Mouse (Mus musculus) left cerebral cortex, postnatal 14 days (tissue): ENCODE measurements around the gene Syncrip. TPM values are rescaled to one million over a fixed set of nuclear protein-coding genes. Genes with fewer than 3 reads are reported as not detected.
A peak's percentile ranks its signal among the peaks of the same experiment; 100 is the strongest.

Source experiments
- DNase-seq, 2 experiments: peaks; one replicate each; pipeline ENCODE4 v3.0.0; 2021 to 2022; ENCODE audit warnings: low spot score in 2 of 2, mixed read lengths in 1 of 2
- intact Hi-C: fragments of 180-260 bp; cut with DNase I; formaldehyde crosslinking; loops from one replicate; pipeline ENCODE4 v1.15.1; 2025
- long read RNA-seq, 2 experiments: library from polyadenylated mRNA; stranded (forward); transcript quantifications; one replicate each; pipeline ENCODE4 v2.0.0; 2021
- total RNA-seq, 2 experiments: library from RNA; stranded (reverse); gene quantifications; 2 replicates each; pipeline ENCODE4 v1.2.3; 2021

The Syncrip gene
- total RNA-seq = 10 to 100 TPM; 69.9 to 72.5 TPM
- long read RNA-seq, experiment 1, full-length matches to known transcripts = 39 of 54 reads
- long read RNA-seq, experiment 1, partial matches to known transcripts = 7 of 54 reads
- long read RNA-seq, experiment 1, other reads (novel, unspliced or antisense) = 8 of 54 reads
- long read RNA-seq, experiment 2, full-length matches to known transcripts = 20 of 36 reads
- long read RNA-seq, experiment 2, partial matches to known transcripts = 13 of 36 reads
- long read RNA-seq, experiment 2, other reads (novel, unspliced or antisense) = 3 of 36 reads

DNA sequence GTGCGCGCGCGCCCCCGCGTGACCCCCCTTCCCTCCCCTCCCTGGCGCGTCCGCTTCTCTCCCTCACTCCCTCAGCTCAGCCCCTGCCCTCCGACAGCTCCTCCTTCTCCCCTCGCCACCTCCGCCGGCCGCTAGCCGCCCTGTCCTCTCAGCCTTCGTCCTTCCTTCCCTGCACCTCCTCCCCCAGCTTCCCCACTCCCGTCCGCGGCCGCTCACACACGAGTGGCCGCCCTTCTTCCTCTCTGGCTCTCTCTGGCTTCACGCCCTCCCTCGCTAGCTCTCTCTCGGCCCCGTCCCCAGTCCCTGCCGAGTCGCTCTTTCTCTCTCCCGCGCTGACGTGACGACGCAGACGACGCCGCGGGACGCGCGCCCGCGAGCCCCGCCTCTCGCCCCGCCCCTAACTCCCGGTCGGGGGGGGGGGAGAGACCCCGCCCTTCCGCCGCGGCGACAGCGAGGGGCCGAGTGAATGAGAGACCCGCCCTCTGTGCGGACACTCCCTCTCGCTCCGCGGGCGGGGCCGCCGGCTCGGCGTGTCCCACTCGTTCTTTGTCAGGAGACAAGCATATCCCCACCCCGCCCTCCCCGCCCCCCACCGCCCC is at the start of gene Syncrip:
Syncrip (minus strand) TSS at position 345 of the 599 bp plus-strand sequence.
- intact Hi-C loops = loop anchor here (2.0 to 5.0 kb wide), 2 partner anchors 40 to 45 kb away; partner anchors contain the start of gene Snx14
- peak; percentile 86 to 89 for DNase-seq

DNA sequence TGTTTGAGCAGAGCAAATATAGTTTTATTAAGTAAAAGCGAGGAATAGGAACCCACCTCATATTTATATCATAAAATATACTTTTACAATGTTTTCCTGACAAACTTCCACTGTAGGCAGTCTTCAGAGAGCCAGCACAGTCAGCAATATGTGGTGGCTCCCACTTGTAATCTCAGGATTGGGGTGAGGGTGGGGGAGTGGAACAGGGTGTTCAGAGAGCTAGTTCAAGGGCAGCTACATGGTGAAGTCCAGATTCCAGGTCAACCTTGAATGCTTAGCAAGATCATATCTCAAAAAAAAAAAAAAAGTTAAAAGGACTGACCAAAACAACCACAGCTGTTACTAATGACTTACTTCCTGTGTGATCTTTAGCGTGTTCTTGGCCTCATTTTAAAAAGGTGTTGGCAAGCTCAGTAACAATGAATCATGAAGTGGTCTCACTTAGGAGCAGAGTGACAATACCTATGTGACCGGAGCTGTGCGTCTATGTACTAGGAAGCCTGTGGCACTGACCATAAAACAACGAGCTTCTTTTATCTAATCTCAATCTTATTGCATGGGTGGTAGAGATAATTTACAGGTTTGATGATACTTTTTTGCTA is 47.7 kb upstream of the Syncrip start:
- intact Hi-C loops = no loop called here
- DNase-seq = no peak

DNA sequence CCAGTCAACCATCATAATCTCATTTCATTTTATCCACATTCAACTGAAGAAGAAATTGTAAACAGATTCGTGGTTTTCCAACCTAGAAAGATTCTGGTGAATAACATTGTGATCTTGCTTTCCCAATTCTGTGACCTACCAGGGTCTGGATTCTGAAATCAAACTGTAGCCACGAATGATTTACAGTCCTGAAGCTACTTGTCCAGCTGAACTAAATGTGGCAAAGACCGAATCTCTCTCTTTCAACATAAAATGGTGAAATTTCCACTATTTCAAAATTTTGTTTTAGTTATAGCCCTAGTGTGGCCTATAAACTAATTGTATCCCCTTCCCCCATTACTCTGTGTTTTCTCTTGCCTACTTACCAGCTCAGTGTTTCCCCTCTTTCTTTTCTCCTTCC is 47.2 kb upstream of the Syncrip start:
- DNase-seq = no peak
- intact Hi-C loops = no loop called here

DNA sequence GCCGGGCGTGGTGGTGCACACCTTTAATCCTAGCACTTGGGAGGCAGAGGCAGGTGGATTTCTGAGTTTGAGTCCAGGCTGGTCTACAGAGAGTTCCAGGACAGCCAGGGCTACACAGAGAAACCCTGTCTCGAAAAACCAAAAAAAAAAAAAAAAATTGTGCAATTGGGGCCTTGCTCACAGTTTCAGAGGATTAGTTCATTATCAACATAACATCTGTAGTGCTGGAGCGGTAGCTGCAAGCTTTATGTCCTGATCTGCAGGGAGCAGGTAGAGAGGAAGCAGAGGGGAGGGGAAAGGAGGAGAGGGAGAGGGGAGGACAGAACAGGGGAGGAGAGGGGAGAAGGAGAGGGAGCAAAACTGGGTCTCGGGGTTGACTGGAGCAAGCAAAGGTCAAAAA is 46.4 kb upstream of the Syncrip start:
- DNase-seq = no peak
- intact Hi-C loops = no loop called here

DNA sequence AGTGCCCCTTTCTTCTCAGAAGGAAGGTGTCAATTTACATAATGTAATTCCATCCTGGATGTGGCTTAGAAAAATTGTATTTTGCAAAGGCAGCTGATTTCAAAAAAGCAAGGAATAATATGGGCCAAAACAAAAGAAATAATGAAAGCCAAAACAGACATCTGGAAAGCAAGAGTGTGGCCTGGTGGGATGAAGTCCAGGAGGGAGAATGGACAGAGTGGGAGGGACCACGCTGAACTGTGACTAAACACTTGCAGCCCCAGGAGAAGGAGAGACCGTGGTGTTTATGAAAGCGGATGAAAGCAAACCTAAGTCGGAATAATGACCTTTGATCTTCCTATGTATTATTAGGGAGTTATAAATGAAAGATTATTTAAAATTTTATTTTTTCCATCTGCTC is 45.6 kb upstream of the Syncrip start:
- intact Hi-C loops = no loop called here
- no peak for DNase-seq

DNA sequence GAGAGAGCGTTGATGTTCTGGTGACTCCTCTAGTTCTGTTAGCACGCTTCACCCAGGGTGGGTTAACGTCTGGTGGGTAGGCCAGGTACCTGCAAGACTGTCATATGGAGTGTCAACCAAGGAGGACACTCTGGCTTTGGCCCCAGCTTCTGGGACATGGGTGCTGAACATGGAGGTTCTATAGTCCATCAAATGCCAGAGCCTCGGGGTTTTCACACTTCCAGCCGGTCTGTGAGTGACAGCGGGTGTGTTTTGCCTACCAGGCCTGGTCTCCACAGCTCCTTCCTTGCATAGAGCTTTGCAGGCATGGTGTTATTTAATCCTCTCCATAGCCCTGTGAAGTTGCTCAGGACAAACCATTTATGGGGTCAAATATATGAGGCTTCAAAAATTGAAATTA is 43.0 kb upstream of the Syncrip start:
- DNase-seq = no peak
- intact Hi-C loops = no loop called here

DNA sequence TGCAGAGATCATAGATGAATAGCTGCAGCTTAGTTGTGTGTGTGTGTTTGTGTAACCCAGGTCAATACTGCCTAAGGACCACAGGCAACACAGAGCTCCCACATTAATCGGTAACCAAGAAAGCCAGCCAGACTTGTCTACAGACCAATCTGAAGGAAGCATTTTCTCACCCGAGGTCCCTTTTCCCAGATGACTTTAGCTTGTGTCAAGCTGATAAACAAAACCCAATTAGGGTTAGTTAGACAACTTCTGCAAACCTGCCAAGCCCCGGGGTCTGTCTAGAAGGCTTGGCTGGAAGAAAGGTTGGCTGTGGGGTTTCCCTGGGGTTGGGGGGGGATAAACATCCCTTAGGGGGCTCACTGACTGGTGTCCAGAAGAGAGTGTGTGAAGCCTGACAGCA is 42.4 kb upstream of the Syncrip start:
- no peak for DNase-seq
- intact Hi-C loops = no loop called here

DNA sequence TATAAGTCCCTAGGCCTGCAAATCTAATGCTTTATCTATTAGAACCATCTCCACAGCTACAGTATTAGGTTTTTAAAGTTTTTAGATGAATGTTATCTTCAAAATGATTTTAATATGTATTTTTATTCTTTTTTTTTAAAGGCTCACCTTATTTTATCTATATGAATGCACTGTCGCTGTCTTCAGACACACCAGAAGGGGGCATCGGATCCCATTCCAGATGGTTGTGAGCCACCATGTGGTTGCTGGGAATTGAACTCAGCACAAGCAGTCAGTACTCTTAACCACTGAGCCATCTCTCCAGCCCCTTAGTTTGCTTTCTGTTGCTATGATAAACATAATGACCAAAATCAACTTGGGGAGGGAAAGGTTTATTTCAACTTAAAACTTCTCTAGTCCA is 42.0 kb upstream of the Syncrip start:
- no peak for DNase-seq
- intact Hi-C loops = no loop called here

DNA sequence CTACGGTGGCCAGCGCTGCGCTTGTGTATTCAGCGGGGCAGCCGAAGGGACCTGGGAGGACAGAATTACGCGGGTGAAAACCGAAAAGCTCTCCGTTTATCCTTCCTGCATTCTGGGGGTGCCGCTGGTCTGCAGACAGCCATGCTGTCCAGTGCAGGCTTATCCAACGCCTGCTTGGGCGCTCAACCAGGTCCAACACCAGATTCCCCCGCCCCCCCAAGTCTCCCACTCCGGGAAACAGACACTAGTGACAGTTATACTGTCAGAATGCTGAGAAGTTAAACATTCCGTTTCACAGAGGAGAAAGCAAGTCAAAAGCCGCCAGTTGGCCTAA is 40.9 kb upstream of the Syncrip start:
- no peak for DNase-seq
- intact Hi-C loops = loop anchor here (2.0 kb wide), 2 partner anchors 41 to 85 kb away; partner anchors contain the start of genes Snx14 and Syncrip

DNA sequence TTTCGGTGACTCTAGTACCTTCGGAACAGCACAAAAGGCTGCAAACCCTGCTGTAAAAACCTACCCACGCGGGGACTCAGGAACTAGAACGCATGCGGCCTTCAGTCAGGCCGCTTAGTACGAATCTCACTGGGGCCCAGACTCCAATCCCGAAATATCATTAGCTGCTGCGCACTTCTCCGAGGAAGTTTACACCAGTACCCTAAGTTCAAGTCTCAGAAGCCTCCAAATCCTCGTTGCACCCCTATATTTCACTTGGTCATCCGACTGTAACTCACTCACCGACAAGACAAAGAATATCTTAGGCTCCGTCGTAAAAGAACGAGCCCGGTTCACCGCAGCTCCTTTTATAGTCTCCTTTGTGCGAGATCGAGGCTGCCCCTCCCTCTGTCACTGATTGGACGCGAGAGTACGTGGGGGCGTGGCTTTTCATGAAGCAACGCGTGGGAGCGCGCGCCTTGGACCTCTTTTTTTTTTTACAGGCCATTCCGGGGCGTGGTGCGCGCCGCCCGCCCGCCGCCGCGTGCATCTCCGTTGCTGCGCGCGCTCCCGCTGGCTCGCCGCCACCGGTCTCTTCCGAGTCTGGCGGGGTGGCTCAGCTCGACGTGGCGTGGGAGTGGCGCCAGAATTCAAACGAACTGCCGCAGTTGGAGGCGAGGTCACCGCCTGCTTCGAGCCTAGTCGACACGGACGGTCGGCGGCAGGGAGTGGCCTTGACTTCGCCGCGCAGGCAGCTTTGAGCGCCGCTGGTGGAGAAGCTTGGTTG is 40.4 kb upstream of the Syncrip start:
- intact Hi-C loops = loop anchor here (2.0 kb wide), 2 partner anchors 40 to 84 kb away; partner anchors contain the start of genes Snx14 and Syncrip
- peak; percentile 97 to 98 for DNase-seq

DNA sequence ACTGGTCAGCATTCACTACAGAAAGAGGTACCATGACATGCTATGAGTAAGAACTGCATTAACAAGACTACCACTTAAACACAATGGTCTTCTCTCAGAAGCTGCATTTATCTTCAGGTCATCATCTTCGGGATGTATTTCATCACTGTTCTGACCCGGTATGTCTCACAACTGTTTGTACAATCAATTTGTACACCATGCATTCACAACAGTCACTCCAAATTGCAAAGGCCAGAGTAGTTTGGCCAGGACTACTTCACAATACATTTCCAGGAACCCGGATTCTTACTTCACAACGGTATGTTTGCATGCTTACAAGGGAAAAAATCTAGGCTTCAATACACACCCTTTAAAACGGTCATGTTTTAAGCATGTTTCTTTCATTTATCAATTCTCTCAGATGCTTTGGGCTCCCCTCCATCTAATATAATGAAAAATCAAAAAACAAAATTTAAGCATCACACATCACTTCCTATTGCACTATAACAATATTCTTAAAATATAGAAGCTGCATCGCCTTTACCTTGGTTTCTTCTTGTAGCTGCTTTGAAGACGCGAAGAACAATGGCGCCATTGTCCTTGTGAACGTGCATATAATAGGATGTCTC is 39.7 kb upstream of the Syncrip start:
- DNase-seq = no peak
- intact Hi-C loops = loop anchor here (2.0 kb wide), 2 partner anchors 39 to 83 kb away; partner anchors contain the start of genes Snx14 and Syncrip

DNA sequence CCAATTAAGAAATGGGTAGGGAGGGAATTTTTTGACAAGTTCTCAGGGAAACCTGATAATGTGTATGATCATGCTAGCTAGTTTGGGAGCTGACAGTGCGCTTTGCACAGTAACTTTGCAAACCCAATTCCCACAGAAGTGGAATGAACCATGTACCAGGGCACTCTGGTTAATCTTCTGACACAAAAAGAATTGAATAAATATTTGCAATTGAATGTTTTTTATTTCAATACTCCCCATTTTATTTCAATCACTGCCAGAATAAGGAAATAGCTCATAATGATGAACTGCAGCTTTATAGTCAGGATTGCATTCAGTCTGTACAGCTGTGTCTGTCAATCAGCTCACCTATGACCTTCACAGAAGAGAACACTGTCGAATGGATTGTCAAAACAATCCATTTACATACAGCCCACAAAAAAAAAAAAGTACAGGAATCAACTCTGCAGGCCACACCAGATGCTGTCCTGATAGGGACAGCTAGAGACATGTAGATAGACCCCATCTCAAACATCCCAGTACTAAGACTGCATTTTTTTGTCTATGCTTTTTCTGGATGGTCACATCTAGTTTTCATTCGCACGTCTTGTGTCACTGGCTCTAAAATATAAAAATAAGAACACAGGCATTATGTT is 38.6 kb upstream of the Syncrip start:
- intact Hi-C loops = no loop called here
- no peak for DNase-seq

DNA sequence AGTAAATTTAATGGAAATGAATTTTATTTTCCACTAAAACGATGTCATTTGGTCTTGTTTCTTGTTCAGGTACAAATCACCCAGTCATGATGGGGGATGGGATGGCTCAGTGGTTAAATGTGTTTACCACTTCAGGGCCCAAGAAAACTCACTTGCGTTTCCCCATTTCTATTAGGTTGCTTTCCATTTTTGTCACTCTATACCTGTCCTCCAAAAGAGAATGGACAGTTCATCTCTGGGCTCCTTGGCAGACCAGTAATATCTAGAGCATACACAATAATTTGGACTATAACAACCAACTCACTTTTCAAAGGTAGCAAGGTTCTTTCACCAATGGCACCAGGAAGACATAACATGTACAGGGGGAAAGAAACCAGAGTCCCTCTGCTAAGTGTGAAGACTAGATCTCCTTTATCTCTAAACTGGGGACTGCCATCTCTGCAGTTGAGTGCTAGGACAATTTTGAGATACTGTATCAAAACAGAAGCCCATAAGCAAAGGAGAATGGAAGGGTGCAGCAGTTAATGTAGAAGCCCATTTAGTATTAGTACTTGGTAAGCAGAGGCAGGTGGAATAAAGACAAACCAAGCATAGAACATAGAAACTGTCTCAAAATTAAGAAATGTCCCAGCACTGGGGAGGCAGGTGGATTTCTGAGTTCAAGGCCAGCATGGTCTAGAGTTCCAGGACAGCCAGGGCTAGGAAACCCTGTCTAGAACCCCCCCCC is 37.9 kb upstream of the Syncrip start:
- intact Hi-C loops = no loop called here

DNA sequence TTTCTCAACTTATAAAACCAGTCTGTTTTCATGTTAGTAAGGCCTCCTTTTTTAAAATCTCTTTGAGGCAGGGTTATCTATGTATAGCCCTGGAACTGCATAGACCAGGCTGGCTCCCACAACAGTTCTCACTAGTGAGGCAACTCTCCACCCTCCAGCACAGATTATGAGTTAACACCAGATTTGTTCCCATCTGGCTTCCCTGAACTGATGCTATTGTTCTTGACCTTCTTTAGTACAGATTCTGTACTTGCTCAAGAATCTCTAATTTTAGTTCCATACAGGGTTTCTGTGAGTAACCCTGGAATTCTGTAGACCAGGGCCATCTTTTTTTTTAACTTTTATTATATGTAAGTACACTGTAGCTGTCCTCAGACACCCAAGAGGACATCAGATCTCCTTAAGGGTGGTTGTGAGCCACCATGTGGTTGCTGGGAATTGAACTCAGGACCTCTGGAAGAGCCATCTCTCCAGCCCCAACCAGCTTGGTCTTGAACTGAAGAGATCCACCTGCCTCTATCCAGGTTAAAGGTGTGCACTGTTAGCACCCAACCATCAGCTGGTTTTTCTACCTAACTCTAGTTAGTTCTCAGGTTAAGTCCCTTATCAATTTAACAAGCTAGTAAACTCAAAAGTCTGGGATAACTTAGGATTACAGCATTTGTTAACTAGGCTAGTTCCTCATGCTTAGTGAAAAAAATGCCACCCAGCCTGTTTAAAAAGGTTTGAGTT is 37.2 kb upstream of the Syncrip start:
- no peak for DNase-seq
- intact Hi-C loops = no loop called here

More for the DNA sequence above, 37.9 kb upstream of the Syncrip start:
- no peak for DNase-seq

DNA sequence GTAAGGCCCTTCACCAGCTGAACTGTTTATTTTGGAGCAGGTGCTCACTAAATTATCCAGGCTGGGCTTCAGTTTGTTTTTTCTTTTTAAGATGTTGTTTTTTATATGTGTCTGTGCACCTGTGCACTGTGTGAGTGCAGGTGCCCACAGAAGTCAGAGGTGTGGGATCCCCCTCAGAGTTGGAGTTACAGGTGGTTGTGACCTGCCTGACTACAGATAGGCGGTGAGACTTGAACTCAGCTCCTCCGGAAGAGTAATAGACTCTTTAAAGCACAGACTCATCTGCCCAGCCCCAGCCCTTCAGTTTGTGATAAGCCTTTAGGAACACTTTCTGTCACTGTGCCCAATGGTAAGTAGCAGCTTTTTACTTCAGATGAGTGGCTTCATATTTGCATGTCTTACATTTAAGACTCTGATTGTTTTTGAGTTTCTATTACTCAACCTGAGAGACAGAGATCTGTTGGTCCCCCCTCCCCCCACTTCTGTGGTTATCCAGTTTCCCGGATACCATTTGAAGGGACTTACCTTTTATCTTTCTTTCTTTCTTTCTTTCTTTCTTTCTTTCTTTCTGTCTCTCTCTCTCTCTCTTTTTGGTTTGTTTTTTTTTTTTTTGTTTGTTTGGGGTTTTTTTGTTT is 34.1 kb upstream of the Syncrip start:
- intact Hi-C loops = no loop called here
- DNase-seq = no peak

DNA sequence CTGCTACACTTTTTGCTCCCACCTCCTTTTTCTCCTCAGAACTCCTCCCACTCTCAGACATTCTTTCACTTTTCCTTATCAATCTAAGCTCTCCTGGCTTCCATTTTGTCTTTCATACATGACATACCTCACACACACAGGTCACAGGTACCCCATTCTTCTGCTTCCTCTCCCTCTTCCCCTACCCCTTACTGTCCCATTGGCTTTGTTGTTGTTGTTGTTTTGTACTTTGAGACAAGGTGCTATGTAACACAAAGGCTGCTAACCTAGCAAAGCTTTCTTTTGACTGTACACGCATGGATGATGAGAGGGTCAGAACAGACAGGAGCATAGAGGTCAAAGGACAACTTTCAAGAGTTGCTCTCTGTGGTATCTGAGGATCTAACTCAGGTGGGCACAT is 33.2 kb upstream of the Syncrip start:
- intact Hi-C loops = no loop called here
- DNase-seq = no peak

DNA sequence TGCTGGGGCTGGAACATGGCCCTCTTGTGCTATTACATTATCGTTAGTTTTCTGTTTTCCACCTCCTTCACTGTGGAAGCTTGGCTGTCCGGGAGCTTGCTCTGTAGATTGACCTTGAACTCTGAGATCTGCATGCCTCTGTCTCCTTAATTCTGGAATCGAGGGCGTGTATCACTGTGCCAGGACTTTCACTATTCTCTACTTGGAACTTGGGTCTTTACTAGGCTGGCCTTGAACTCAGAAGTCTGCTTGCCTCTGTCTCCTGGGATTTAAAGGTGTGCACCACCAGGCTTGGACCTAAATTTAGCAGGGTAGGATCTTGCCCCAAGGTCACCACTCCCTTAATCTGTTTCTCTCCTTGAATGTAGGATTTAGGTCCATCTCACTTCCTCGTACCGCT is 19.5 kb upstream of the Syncrip start:
- intact Hi-C loops = no loop called here
- no peak for DNase-seq

DNA sequence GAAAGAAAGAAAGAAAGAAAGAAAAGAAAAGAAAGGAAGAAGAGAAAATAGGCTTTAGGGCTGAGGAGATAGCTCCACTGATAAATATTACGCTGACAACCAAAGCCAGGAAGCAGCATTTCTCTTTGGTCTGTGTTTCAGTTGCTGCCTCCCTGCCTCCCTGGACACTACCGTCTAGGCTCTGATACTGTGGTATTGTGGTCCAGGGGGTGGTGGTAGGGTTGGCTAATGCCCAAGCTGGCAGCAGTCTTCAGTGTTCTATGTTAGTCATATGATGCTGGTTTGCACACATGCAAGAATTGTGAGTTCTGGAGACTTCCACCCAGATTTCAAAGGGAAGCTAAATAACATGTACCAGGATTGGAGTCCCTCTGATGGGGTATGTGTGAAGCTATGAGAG is 17.7 kb upstream of the Syncrip start:
- intact Hi-C loops = no loop called here
- DNase-seq = no peak
